Mouse (Mus musculus): ENCODE measurements around the gene Dhx35. TPM values are rescaled to one million over a fixed set of nuclear protein-coding genes. Genes with fewer than 3 reads are reported as not detected.

The Dhx35 gene
- polyA plus RNA-seq, 1 experiment from 2014 or later = 16.4 TPM

Other genes starting within 250 kb of the Dhx35 start
- gene Slc32a1, start 184.0 kb upstream of the Dhx35 start, polyA plus RNA-seq (2016; fragmentation: Nextera tagmentation; extraction: Ambion mirVana) = 0.05 and 0.15 TPM in 2 replicates
- 14.4 and 16.7 TPM in 2 replicates for gene Actr5, start 169.9 kb upstream of the Dhx35 start, polyA plus RNA-seq (2016; fragmentation: Nextera tagmentation; extraction: Ambion mirVana)
- 3.3 TPM in 2 replicates for gene Ppp1r16b, start 129.4 kb upstream of the Dhx35 start, polyA plus RNA-seq (2016; fragmentation: Nextera tagmentation; extraction: Ambion mirVana)
- 48.7 and 51.5 TPM in 2 replicates for gene Fam83d, start 26.7 kb upstream of the Dhx35 start, polyA plus RNA-seq (2016; fragmentation: Nextera tagmentation; extraction: Ambion mirVana)